Mouse (Mus musculus): ENCODE measurements around the gene Eno1. TPM values are rescaled to one million over a fixed set of nuclear protein-coding genes. Genes with fewer than 3 reads are reported as not detected.
A peak's percentile ranks its signal among the peaks of the same experiment; 100 is the strongest.

Eno1 gene
- total and polyA plus RNA-seq, 3 experiments: 254 to 5,492 (median 737) TPM

DNA sequence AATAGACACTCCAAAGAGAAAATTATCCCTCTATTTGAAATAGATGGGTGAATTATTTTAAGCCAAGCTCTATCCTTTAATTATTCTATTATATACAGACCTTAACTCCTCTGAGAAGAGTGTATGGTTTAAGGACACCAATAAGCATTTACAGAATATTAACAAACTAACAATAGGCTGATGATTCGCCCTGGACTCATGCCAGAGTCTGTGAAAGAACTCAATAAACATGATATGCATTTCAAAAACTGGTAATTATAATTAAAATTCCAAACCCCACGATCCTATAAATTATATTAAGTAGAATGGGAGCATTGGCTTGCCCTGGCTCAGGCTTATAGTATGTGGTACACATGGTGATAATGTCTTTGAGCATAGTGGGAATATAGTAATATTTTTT is 43.5 kb downstream of the Eno1 start:
- Histone ChIP-seq H3K9me3 (replicated peaks; ENCODE audit: insufficient read depth, low read length) (no peaks in the 10 kb centered on the region), H3K4me3 (ENCODE audit: control insufficient read depth in 1 of 2, insufficient read depth in 1 of 2, low read depth in 2 of 2, low read length in 2 of 2) (peak overlapping the region in 1 of 2 experiments; percentile 84; a peak in 3 of 4 replicates), H3K9ac (ENCODE audit: control insufficient read depth, low read depth, low read length, poor library complexity, severe bottlenecking) (peak overlapping the region; percentile 86), H3K27me3 (ENCODE audit: control insufficient read depth in 1 of 2, insufficient read depth in 2 of 2, low read length in 2 of 2) (no peaks in the 10 kb centered on the region), H3K4me1 (ENCODE audit: control insufficient read depth in 1 of 2, insufficient read depth in 2 of 2, low read length in 2 of 2) (peaks cover 5 to 12% of the 10 kb centered on the region in 2 experiments), H3K79me2 (ENCODE audit: control insufficient read depth, insufficient read depth, low read length, poor library complexity) (peaks cover 20% of the 10 kb centered on the region), H3K27ac (ENCODE audit: control insufficient read depth, low read depth, low read length) (no peak overlapping the region), H3K36me3 (ENCODE audit: control insufficient read depth in 1 of 2, insufficient read depth in 2 of 2, low read length in 2 of 2) (peaks cover 0 to 16% of the 10 kb centered on the region in 2 experiments; a peak in 2 of 4 replicates)
- DNase-seq (ENCODE audit: low read depth, low spot score): peak; percentile 28
- TF ChIP-seq ZC3H11A (IDR thresholded peaks at IDR 0.05; ENCODE audit: low read depth, low read length) (peak; percentile 0; the same call in 1 of the 2 replicates), TCF12 (IDR thresholded peaks at IDR 0.05; ENCODE audit: low read depth, low read length) (no peak), JUND (IDR thresholded peaks at IDR 0.05; ENCODE audit: low read depth, low read length) (no peak)

DNA sequence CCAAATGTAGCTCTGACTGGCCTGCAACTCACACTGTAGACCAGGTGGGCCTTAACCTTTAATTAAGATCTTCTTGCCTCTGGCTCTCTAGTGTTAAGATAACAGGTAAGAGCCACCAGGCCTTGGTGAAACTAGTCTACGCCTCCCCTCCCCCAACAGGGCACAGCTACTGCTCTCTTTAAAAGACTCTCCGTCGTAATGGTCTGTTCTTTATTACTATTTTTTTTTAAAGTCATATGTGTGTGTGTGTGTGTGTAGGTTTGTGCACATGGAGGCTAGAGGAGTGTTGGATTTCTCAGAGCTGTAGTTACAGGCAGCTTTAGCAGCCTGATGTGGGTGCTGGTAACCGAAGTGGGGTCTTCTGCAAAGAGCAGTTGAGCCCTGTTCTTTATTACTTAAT is 43.9 kb downstream of the Eno1 start:
- Histone ChIP-seq H3K4me3 (ENCODE audit: control insufficient read depth in 1 of 2, insufficient read depth in 1 of 2, low read depth in 2 of 2, low read length in 2 of 2) (peak overlapping the region; percentile 84 to 86), H3K27me3 (ENCODE audit: control insufficient read depth in 1 of 2, insufficient read depth in 2 of 2, low read length in 2 of 2) (no peaks in the 10 kb centered on the region), H3K4me1 (ENCODE audit: control insufficient read depth in 1 of 2, insufficient read depth in 2 of 2, low read length in 2 of 2) (peaks cover 5 to 12% of the 10 kb centered on the region in 2 experiments), H3K9me3 (replicated peaks; ENCODE audit: insufficient read depth, low read length) (no peaks in the 10 kb centered on the region), H3K9ac (ENCODE audit: control insufficient read depth, low read depth, low read length, poor library complexity, severe bottlenecking) (peak overlapping the region; percentile 86), H3K36me3 (ENCODE audit: control insufficient read depth in 1 of 2, insufficient read depth in 2 of 2, low read length in 2 of 2) (peaks cover 0 to 16% of the 10 kb centered on the region in 2 experiments; a peak in 2 of 4 replicates), H3K27ac (ENCODE audit: control insufficient read depth, low read depth, low read length) (peak overlapping the region; percentile 59), H3K79me2 (ENCODE audit: control insufficient read depth, insufficient read depth, low read length, poor library complexity) (peaks cover 22% of the 10 kb centered on the region)
- peak; percentile 58 for DNase-seq (ENCODE audit: low read depth, low spot score)
- TF ChIP-seq ZNF384 (IDR thresholded peaks at IDR 0.05; ENCODE audit: low read depth, low read length): peak; percentile 38; the same call in 1 of the 2 replicates
- no peak for TF ChIP-seq GATA1 (IDR thresholded peaks at IDR 0.05; ENCODE audit: low read depth, low read length)
- TF ChIP-seq POLR2A (IDR thresholded peaks at IDR 0.05; ENCODE audit: control insufficient read depth in 1 of 2, insufficient read depth in 1 of 2, low read depth in 1 of 2, low read length in 2 of 2, poor library complexity in 1 of 2): no peak
- no peak for TF ChIP-seq HCFC1 (IDR thresholded peaks at IDR 0.05; ENCODE audit: low read depth, low read length)
- TF ChIP-seq CHD2 (IDR thresholded peaks at IDR 0.05; ENCODE audit: low read length): peak; percentile 25; the same call in 1 of the 2 replicates
- TF ChIP-seq MEF2A (IDR thresholded peaks at IDR 0.05; ENCODE audit: extremely low read depth, insufficient replicate concordance, low read depth, low read length, poor library complexity, severe bottlenecking): no peak
- TF ChIP-seq MXI1 (IDR thresholded peaks at IDR 0.05; ENCODE audit: low read depth, low read length): no peak
- TF ChIP-seq SIN3A (IDR thresholded peaks at IDR 0.05; ENCODE audit: low read length): no peak
- 0 out of 2 replicates have a peak, but pooled peaks have one; percentile 0 for TF ChIP-seq ZC3H11A (IDR thresholded peaks at IDR 0.05; ENCODE audit: low read depth, low read length)
- TF ChIP-seq POLR2AphosphoS2 (IDR thresholded peaks at IDR 0.05; ENCODE audit: low read length): no peak

DNA sequence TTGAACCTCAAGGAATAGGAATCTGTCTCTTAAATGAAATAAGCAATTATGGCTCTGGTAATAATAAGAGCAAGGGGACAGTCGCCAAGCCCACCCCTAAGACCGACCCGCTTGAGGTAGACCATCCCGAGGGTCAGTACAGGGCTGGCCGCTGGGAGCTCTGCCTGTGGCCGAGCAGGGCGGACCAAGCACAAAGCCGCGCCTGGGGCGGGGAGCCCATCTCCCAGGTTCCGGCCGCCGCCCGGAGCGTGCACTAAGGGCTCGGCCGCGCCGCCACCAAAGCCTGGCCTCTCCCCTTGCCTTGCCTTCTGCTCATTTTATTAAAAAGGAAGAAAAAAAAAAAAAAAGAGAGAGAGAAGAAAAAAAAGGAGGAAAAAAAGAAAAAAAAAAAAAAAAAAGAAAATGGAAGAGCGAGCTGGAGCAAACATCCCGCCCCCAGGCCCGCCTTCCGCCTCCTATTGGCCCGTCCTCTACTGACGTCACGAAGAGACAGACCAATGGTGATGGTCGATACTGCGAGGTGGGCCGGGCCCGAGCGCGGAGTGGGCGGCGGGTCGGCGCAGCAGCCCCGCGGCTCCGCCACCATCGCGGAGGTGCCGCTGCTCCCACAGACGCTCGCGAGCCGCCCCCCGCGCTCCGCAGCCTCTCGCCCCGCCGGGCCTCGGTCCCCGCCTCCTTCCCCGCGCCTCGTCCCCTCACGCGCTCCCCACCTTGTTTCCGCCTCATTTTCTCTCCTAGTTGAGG is 44.7 kb downstream of the Eno1 start, which contains the start of gene Rere:
Gene Rere, plus strand, starts transcription at position 629 of the 744 bp plus-strand sequence.
- Histone ChIP-seq H3K27ac (ENCODE audit: control insufficient read depth, low read depth, low read length) (peak within 1 kb of the TSS; percentile 85), H3K27me3 (ENCODE audit: control insufficient read depth in 1 of 2, insufficient read depth in 2 of 2, low read length in 2 of 2) (no peaks in the 10 kb centered on the region)
- TF ChIP-seq UBTF (IDR thresholded peaks at IDR 0.05; ENCODE audit: borderline replicate concordance, insufficient read depth, low read depth, low read length) (no peak), USF2 (IDR thresholded peaks at IDR 0.05; ENCODE audit: borderline replicate concordance in 1 of 2, insufficient read depth in 1 of 2, low read depth in 1 of 2, low read length in 2 of 2) (no peak), RCOR1 (IDR thresholded peaks at IDR 0.05; ENCODE audit: low read depth, low read length) (no peak), TBP (IDR thresholded peaks at IDR 0.05; ENCODE audit: low read depth, low read length) (peak; percentile 65; the same call in 1 of the 2 replicates), ETS1 (IDR thresholded peaks at IDR 0.05; ENCODE audit: low read depth, low read length) (peak; percentile 15; the same call in 1 of the 2 replicates), TCF12 (IDR thresholded peaks at IDR 0.05; ENCODE audit: low read depth, low read length) (peak; percentile 59), CHD2 (IDR thresholded peaks at IDR 0.05; ENCODE audit: low read length) (peak; percentile 60), BHLHE40 (IDR thresholded peaks at IDR 0.05; ENCODE audit: borderline replicate concordance, low read depth, low read length) (no peak), E2F4 (IDR thresholded peaks at IDR 0.05; ENCODE audit: borderline replicate concordance, low read depth, low read length) (no peak; the same call in 1 of the 2 replicates), MAFK (IDR thresholded peaks at IDR 0.05; ENCODE audit: borderline replicate concordance, low read depth, low read length) (no peak), NRF1 (IDR thresholded peaks at IDR 0.05; ENCODE audit: insufficient read depth, low read depth, low read length, poor library complexity, severe bottlenecking) (peak; percentile 48; the same call in 1 of the 2 replicates), ZC3H11A (IDR thresholded peaks at IDR 0.05; ENCODE audit: low read depth, low read length) (no peak), ZNF384 (IDR thresholded peaks at IDR 0.05; ENCODE audit: low read depth, low read length) (peak; percentile 97), MYC (IDR thresholded peaks at IDR 0.05; ENCODE audit: low read depth, low read length) (peak; percentile 56; the same call in 1 of the 2 replicates)

More for the DNA sequence above, 44.7 kb downstream of the Eno1 start, which contains the start of gene Rere:
- H3K9ac ChIP-seq (ENCODE audit: control insufficient read depth, low read depth, low read length, poor library complexity, severe bottlenecking): peak within 1 kb of the TSS; percentile 86
- DNase-seq (ENCODE audit: low read depth, low spot score): peak; percentile 95
- H3K9me3 ChIP-seq (replicated peaks; ENCODE audit: insufficient read depth, low read length): no peaks in the 10 kb centered on the region
- H3K79me2 ChIP-seq (ENCODE audit: control insufficient read depth, insufficient read depth, low read length, poor library complexity): peaks cover 25% of the 10 kb centered on the region
- H3K4me1 ChIP-seq (ENCODE audit: control insufficient read depth in 1 of 2, insufficient read depth in 2 of 2, low read length in 2 of 2): peaks cover 5 to 12% of the 10 kb centered on the region in 2 experiments
- H3K36me3 ChIP-seq (ENCODE audit: control insufficient read depth in 1 of 2, insufficient read depth in 2 of 2, low read length in 2 of 2): peaks cover 0 to 16% of the 10 kb centered on the region in 2 experiments; a peak in 2 of 4 replicates
- H3K4me3 ChIP-seq (ENCODE audit: control insufficient read depth in 1 of 2, insufficient read depth in 1 of 2, low read depth in 2 of 2, low read length in 2 of 2): peak within 1 kb of the TSS; percentile 84 to 86

Data from MEL (cell line).